Comparison of ENCODE assay signal across 13 mouse cellular contexts in the genomic region with DNA sequence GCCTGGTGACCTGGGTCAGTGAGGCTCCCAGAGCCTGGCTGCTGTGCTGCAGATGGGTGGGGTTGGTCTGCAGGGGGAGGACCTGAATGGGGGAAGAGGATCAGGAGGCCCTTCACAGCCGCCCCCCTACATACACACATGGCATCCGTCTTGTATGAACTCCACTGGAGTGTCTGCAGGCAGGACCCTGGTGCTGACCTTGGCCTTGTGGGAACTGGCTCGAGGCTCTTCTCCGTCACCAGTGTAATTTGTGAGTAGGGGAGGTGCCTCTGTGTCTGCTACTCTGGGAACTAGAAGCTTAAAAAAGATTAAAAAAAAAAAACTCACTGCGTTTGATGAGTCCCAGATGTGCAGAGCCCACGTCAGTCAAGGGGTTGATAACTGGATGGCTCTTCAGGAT. TPM values are rescaled to one million over a fixed set of nuclear protein-coding genes. Genes with fewer than 3 reads are reported as not detected.
DNase-seq lines count a peak whose midpoint lies in the region; ATAC-seq and TF ChIP-seq lines count a peak whose summit lies in the region.
"Had no signal": no experiment of that assay in that cellular context is flagged by ENCODE, and none has a peak within 500 bp of the region (broad histone marks: within the 10 kb centered on the region; RNA-seq: fewer than 3 reads in every experiment).

No protein-coding gene starts in this region.

- no peaks in the 10 kb centered on the region for H3K36me3 ChIP-seq in kidney, postnatal 0 days (ENCODE audit: insufficient read depth, low read length)
- H3K36me3 ChIP-seq in embryonic facial prominence, embryonic 15.5 days = no peaks in the 10 kb centered on the region

- WGBS in kidney, postnatal 0 days = 32% methylated on average over 6 of the region's 6 CpGs
- 18% methylated on average over 6 of the region's 6 CpGs for WGBS in embryonic facial prominence, embryonic 15.5 days

- no peak overlapping the region for H3K27ac ChIP-seq in kidney, postnatal 0 days
- H3K27ac ChIP-seq in embryonic facial prominence, embryonic 15.5 days (replicated peaks) = no peak overlapping the region

- no peak overlapping the region for H3K4me3 ChIP-seq in kidney, postnatal 0 days (replicated peaks; ENCODE audit: low read depth, low read length)
- H3K4me3 ChIP-seq in embryonic facial prominence, embryonic 15.5 days (replicated peaks) = no peak overlapping the region

- peaks cover 17% of the 10 kb centered on the region; the same call in 1 of the 2 replicates for H3K4me1 ChIP-seq in kidney, postnatal 0 days (replicated peaks; ENCODE audit: insufficient read depth, low read length)
- peaks cover 33% of the 10 kb centered on the region for H3K4me1 ChIP-seq in embryonic facial prominence, embryonic 15.5 days

- DNase-seq in kidney, postnatal 0 days (ENCODE audit: low spot score) = no peak
- no peak for DNase-seq in kidney, postnatal 36 days
- peak; percentile 42 for DNase-seq in adrenal gland, postnatal 25 days
- DNase-seq in lung, postnatal 36 days = peak; percentile 46
- no peak for DNase-seq in testis, postnatal 14 days (ENCODE audit: low spot score)
- DNase-seq in retina, postnatal 1 day = no peak
- DNase-seq: cerebellum, adult 11 months; liver; right cerebral cortex, postnatal 25 days had no signal

- TF ChIP-seq CTCF in kidney, postnatal 0 days (IDR thresholded peaks at IDR 0.05; ENCODE audit: low read depth) = no peak

- H3K9me3 ChIP-seq in kidney, postnatal 0 days (replicated peaks; ENCODE audit: low read length) = no peaks in the 10 kb centered on the region
- no peaks in the 10 kb centered on the region for H3K9me3 ChIP-seq in embryonic facial prominence, embryonic 15.5 days (replicated peaks)

- no peak for ATAC-seq in kidney, postnatal 0 days (replicated peaks; ENCODE audit: low FRiP score, low read depth)
- no peak for ATAC-seq in embryonic facial prominence, embryonic 15.5 days (ENCODE audit: insufficient number of reproducible peaks, low FRiP score, low TSS enrichment, low read depth)
- ATAC-seq in megakaryocyte progenitor cell, adult 5-6 weeks (replicated peaks; ENCODE audit: poor library complexity) = no peak
- ATAC-seq: activated CD4-positive, CD25-positive, alpha-beta regulatory T cell, adult 4 months had no signal

- no peak overlapping the region for H3K9ac ChIP-seq in kidney, postnatal 0 days (ENCODE audit: low read depth, low read length)
- no peak overlapping the region for H3K9ac ChIP-seq in embryonic facial prominence, embryonic 15.5 days

- H3K27me3 ChIP-seq in kidney, postnatal 0 days (ENCODE audit: insufficient read depth, low read length) = no peaks in the 10 kb centered on the region
- peaks cover 27% of the 10 kb centered on the region for H3K27me3 ChIP-seq in embryonic facial prominence, embryonic 15.5 days

- H3K4me2 ChIP-seq in kidney, postnatal 0 days (ENCODE audit: low read length) = peak overlapping the region; percentile 16; the same call in 1 of the 2 replicates
- H3K4me2 ChIP-seq in embryonic facial prominence, embryonic 15.5 days (replicated peaks) = 0 out of 2 replicates have a peak overlapping the region, but pooled peaks have one; percentile 0

RNA-seq across cellular contexts. Expression of gene Crispld2, which starts 2.3 kb away (rescaled TPM):
- polyA plus RNA-seq in kidney, postnatal 0 days (2015; fragmentation: Nextera tagmentation; extraction: Ambion mirVana) = 12.2 and 12.7 TPM in 2 replicates
- total RNA-seq in adrenal gland, postnatal 25 days (2021) = 5.1 and 6.9 TPM in 2 replicates
- 11.6 and 13.1 TPM in 2 replicates for polyA plus RNA-seq in embryonic facial prominence, embryonic 15.5 days (2015; fragmentation: Nextera tagmentation; extraction: Ambion mirVana)
- total RNA-seq in megakaryocyte progenitor cell, adult 5-6 weeks (2015) = 0.49 and 0.54 TPM in 2 replicates
- total RNA-seq in megakaryocyte progenitor cell, adult 5-6 weeks (2017) = 0.51 and 0.92 TPM in 2 replicates
- total RNA-seq: megakaryocyte-erythroid progenitor cell, adult 5-6 weeks had no signal
- polyA plus RNA-seq: activated CD4-positive, CD25-positive, alpha-beta regulatory T cell, adult 4 months had no signal

Comparison
In these comparisons a context has a peak if more than half of its experiments do, and no peak if none do; other contexts are left out.
1. DNase-seq: peak in adrenal gland, postnatal 25 days (single experiment) and lung, postnatal 36 days (single experiment); none in kidney, postnatal 0 days (single experiment), kidney, postnatal 36 days (0 of 2), testis, postnatal 14 days (single experiment) and retina, postnatal 1 day (single experiment).